Mouse (Mus musculus): ENCODE measurements around the gene Wsb2.

The Wsb2 gene

DNA sequence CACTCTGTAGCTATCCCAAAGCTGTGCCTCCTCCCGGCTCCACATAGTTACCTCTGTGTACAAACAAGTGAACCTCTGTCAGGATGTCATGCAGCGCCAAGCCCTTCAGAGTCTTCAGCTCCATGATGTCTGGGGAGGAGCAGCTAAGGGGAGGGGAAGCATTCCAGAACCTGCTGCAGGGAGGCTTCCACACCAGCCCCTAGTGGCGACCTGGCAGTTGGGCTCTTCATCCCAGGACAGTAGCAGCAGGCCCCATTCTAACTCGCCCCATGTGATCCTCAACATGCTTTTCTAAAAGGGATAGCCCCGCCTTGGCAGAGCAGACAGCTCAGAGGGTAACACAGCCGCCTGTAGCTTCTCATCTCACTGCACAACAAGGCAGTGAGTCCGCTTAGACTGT lies 24.7 kb downstream of the Wsb2 start:
- intact Hi-C loops (cut with DNase I): no loop called here

DNA sequence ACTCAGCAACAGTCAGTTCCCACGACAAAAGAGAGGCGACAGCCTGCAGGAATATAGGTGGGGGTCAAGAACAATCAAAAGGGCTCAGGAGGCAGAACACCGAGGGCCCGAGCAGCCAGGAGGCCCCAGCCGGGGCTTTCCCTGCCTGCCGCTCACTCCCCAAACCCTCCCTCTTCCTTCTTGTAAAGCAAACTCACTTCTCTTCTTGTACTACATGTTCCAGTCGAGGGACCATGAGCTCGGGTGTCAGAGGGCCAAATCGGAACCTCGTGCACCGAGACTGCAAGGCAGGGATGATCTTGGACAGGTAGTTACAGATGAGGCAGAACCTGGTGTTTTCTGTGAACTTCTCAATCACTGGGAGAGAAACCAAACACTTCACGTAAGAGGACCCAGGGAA lies 26.1 kb downstream of the Wsb2 start:
- intact Hi-C loops (cut with DNase I): no loop called here

GRCm38 (mm10) chr5:117388296-117388751 lies 31.2 kb downstream of the Wsb2 start:
- intact Hi-C loops (cut with DNase I): no loop called here

DNA sequence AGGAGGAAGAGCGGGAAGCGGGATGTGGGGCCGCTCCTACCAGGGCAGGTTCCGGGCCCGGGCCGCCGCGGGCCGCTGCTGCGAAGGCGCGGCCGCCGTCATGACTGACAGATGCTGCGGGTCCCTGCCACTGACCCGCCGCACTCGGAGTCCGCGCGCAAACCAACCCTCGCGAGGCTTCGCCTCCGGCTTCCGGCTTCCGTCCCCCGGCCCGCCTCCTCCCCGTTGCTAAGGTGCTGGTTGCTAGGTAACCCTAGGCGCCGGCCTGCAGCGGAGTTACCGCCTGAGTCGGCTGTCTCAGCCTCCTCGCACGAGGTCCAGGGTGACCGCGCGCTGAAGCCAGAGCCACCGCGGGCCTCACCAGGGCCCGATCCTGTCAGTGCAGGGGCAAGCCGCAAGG lies 31.8 kb downstream of the Wsb2 start, which contains the start of gene Rfc5:
TSS of gene Rfc5 (minus strand) at position 171 of the 400 bp plus-strand sequence.
- intact Hi-C loops (cut with DNase I): no loop called here

DNA sequence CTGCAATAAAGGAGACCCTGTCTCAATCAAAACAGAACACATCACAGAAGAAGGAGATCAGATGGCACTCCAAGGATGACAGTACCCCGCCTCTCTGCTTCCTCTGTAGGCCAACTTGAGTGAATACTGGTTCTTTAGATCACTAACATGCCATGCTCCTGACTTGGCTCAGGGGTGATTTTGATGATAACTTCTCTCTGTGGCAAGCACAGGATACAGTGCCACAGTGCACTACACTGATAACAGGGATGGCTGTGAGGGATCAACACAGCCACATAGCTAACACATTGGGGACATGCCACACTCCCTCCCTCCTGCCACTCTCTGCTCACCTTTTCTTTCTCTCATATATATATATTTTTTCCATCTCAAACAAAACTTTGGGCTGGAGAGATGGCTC lies 33.8 kb downstream of the Wsb2 start:
- intact Hi-C loops (cut with DNase I): no loop called here

GRCm38 (mm10) chr5:117395834-117396233 lies 38.7 kb downstream of the Wsb2 start:
- intact Hi-C loops (cut with DNase I): no loop called here

DNA sequence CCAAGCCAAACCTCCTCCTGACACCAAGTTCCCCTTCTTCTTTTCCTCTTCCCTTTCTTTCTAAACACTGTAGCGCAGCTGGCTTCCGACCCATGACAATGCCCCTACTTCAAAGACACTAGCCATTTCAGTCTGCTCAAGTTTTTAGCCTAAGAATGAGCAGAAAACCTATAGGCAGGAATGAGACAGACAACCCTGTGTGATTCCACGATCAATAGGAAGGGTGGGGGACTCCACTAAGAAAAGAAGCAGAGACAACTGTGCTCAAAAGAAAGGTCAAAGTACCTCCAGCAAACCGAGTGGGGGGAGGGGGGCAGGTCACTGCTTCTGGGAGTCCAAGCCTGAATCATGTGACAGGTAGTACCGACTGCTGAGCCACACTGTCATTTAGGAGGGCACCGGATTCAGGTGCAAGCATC lies 39.5 kb downstream of the Wsb2 start:
- intact Hi-C loops (cut with DNase I): no loop called here

GRCm38 (mm10) chr5:117397371-117397770 lies 40.3 kb downstream of the Wsb2 start:
- intact Hi-C loops (cut with DNase I): no loop called here

DNA sequence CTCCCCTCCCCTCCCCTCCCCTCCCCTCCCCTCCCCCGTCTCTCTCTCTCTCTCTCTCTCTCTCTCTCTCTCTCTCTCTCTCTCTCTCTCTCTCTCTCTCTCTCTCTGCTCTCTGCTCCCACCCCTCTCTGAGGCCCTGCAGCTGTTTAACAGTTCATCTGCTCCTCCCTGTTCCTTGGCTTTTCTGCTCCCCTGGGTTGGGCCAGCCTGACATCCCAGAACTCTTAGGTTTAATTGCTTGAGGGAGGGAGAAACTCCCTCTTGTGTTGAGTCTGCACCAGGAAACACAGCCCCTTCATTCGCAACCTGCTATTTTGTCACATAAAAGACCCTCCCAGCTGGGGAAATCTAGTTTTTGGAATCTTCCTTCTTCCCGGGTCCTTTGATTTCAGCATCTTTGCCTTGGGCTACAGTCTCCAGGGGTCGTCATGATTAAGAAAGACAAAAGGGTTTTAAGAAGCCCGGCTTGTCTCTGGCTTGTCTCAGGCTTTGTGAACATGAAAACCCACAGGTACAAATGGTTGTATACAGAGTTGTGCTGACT lies 41.0 kb downstream of the Wsb2 start:
- intact Hi-C loops (cut with DNase I): no loop called here

DNA sequence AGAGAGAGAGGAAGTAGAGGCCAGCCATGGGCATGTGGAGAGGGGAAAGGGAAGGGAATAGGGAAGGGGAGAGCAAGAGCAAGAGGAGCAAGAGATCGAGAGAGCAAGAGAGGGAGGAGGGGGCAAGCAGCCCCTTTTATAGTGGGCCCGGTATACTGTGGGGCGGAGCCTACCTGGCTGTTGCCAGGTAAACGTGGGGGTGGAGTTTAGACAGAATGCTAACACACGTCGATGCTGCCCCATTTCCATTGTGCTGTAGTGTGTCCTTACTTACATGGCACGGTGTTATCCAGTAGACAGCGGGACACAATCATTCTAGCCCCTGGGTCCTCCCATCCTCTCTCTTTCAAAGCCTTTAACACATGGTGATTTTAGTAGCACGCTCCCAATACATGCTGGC lies 42.2 kb downstream of the Wsb2 start:
- intact Hi-C loops (cut with DNase I): no loop called here

GRCm38 (mm10) chr5:117403609-117404008 lies 46.5 kb downstream of the Wsb2 start:
- intact Hi-C loops (cut with DNase I): no loop called here

DNA sequence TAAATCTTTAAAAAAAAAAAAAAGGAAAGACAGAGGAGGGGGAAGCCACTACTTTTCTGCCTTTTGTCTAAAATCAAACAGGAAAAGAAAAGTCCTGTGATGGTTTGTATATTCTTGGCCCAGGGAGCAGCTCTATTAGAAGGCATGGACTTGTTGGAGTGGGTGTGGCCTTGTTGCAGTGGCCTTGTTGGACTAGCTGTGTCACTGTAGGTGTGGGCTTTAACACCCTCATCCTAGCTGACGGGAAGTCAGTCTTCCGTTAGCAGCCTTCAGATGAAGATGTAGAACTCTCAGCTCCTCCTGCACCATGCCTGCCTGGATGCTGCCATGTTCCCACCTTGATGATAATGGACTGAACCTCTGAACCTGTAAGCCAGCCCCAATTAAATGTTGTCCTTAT lies 47.6 kb downstream of the Wsb2 start:
- intact Hi-C loops (cut with DNase I): loop anchor here (5.0 kb wide), 2 partner anchors 97 to 287 kb away; partner anchors contain the start of gene Suds3

DNA sequence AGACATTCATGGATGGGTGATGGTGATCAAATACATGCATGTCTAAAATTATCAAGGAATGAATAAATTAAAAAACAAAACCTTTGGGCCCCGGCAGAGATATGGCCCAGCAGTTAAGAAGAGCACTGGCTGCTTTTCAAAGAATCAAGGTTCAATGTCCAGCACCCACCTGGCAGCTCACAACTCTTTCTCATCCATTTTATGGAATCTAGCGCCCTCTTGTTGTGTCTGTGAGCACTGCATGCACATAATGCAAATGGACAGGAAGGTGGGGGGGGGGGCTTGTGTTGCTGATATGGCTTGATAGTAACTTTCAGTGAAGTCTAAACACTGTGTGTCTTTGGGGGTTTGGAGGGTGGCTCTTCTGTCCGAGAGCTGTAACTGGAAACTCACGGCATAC lies 51.1 kb downstream of the Wsb2 start:
- intact Hi-C loops (cut with DNase I): loop anchor here (5.0 kb wide), 2 partner anchors 101 to 291 kb away; partner anchors contain the start of gene Suds3

- intact Hi-C loops (cut with DNase I): loop anchor here (5.0 kb wide), 2 partner anchors 102 to 292 kb away; partner anchors contain the start of gene Suds3
Measured at GRCm38 (mm10) chr5:117409369-117409768, 52.3 kb downstream of the Wsb2 start.

- intact Hi-C loops (cut with DNase I): no loop called here
Measured at GRCm38 (mm10) chr5:117413507-117414501, 56.7 kb downstream of the Wsb2 start, which contains the start of gene Ksr2. Gene Ksr2 (plus strand): TSS chr5:117414000.

- intact Hi-C loops (cut with DNase I): no loop called here
Measured at GRCm38 (mm10) chr5:117414611-117415010, 57.5 kb downstream of the Wsb2 start.

DNA sequence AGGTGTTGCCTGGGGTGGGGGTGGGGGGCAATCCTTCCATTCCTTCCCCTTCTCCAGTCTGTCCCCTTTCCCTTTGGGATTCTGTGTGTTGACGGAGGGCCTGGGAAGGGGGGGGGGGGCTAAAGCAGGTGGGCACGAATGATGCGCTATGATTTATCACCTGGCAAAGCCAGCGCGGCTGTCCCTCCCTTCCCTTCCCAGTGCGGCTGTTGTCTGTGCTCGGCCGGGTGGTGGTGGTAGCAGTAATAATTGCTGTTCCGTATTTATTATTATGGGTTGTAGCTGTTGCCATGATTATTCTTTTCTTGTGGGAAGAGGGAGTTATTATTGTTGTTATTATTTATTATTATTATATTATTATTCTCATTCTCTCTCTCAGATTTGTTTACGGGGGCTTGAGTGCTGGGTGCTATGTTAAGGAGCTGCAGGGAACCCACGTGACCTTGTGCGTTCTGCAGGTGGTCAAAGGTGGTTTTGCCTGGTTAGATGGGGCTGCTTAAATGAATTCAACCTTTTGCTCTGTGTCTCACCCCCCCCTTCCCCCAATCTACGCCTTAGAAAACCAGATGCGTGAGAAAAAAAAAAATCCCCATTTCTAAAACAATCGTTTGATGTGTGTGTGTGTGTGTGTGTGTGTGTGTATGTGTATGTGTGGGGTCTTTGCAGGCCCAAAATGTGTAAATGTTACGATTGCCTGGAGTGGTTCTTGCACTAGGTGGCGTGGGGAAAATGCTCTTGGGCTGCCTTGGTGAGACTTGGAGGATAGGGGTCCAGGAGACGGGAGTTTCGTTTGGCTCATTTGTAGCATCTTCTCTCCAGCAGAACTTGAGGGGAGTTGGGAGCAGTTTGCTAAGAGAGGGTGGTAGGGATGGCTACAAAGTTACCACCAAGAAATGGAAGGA lies 58.2 kb downstream of the Wsb2 start:
- intact Hi-C loops (cut with DNase I): no loop called here

- intact Hi-C loops (cut with DNase I): no loop called here
Measured at GRCm38 (mm10) chr5:117417442-117417841, 60.3 kb downstream of the Wsb2 start.
